Mouse (Mus musculus) liver, postnatal 0 days (tissue): ENCODE results near the gene Slc9a7.

Experiments
- CTCF ChIP-seq: sonication (generic); IDR thresholded peaks from 2 replicates; pipeline ENCODE4 v1.5.1; 2016; ENCODE audit warnings: antibody characterized with exemption, low read depth
- EP300 ChIP-seq: IDR thresholded peaks from 2 replicates; pipeline ENCODE4 v1.6.1; 2016; ENCODE audit warnings: antibody characterized with exemption, low read depth, mild to moderate bottlenecking

- TF ChIP-seq CTCF (no peak), EP300 (no peak)
Observed at GRCm38 (mm10) chrX:20305941-20306340, 14.3 kb upstream of the Slc9a7 start.
